In the genomic region with DNA sequence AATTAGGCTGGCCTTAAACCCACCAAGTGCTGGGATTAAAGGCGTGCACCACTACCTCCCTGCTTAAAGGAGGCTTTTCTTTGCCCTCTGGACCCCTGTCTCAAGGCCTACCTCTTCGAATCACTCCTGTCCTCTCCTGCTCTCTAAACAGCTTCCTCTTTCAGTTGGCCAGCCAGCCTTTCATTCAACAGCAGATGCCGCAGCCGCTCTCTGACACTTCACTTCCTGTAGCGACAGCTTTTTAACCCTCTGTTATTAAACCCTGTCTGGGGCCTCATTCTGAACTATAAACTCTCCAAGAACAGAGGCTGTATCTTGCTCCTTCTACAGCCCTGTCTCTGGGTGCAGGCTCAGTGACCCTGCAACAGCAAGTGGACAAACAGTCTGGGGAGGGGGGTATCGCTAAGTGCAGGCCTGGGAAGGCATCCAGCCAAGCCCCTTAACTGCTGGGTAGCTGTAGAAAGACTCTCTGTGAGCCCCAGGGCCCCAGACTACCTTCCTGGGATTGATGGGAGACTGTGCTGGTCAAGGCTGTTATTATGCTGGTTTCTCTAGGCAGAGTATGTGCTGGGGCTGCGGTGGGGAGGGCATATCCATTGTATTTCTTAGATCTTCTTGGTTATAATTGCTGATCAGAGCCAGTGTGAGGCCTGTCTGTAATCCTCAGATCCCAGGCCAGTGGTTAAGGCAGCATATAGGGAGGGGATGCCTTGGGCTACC, we compare ENCODE assay signal across 1 mouse cellular context.
TF ChIP-seq lines count a peak whose summit lies in the region.

No protein-coding gene starts in this region.

TF ChIP-seq in MEL, 35 proteins besides CTCF, POLR2A, EP300 and RAD21 (continued from another document):
- TF ChIP-seq CHD2 (IDR thresholded peaks at IDR 0.05; ENCODE audit: low read length), result no peak
- no peak for TF ChIP-seq ZMIZ1 (IDR thresholded peaks at IDR 0.05; ENCODE audit: low read depth, low read length)
- no peak for TF ChIP-seq ZKSCAN1 (IDR thresholded peaks at IDR 0.05; ENCODE audit: low read depth, low read length)
- TF ChIP-seq ETS1 (IDR thresholded peaks at IDR 0.05; ENCODE audit: low read depth, low read length), result no peak
- TF ChIP-seq MYB (IDR thresholded peaks at IDR 0.05; ENCODE audit: low read depth, low read length), result no peak
- TF ChIP-seq TCF12 (IDR thresholded peaks at IDR 0.05; ENCODE audit: low read depth, low read length), result no peak
- no peak for TF ChIP-seq HCFC1 (IDR thresholded peaks at IDR 0.05; ENCODE audit: low read depth, low read length)
- no peak for TF ChIP-seq UBTF (IDR thresholded peaks at IDR 0.05; ENCODE audit: borderline replicate concordance, insufficient read depth, low read depth, low read length)
- TF ChIP-seq CHD1 (IDR thresholded peaks at IDR 0.05; ENCODE audit: low read depth, low read length), result no peak
- no peak for TF ChIP-seq JUND (IDR thresholded peaks at IDR 0.05; ENCODE audit: low read depth, low read length)
- TF ChIP-seq MEF2A (IDR thresholded peaks at IDR 0.05; ENCODE audit: extremely low read depth, insufficient replicate concordance, low read depth, low read length, poor library complexity, severe bottlenecking), result no peak
- TF ChIP-seq NRF1 (IDR thresholded peaks at IDR 0.05; ENCODE audit: insufficient read depth, low read depth, low read length, poor library complexity, severe bottlenecking), result no peak
- TF ChIP-seq ZNF384 (IDR thresholded peaks at IDR 0.05; ENCODE audit: low read depth, low read length), result no peak
TF ChIP-seq in MEL: peak in this region for 0.
